Mouse (Mus musculus) sigmoid colon, adult 10 weeks (tissue): ENCODE results near the gene Gm28870. TPM values are rescaled to one million over a fixed set of nuclear protein-coding genes. Genes with fewer than 3 reads are reported as not detected.

Source experiments
- polyA plus RNA-seq: library from polyadenylated mRNA; stranded (reverse); fragments of 350-450 nt; fragmentation: Illumina TruSeq; extraction: RNeasy Lipid Tissue Mini Kit (QIAGEN cat#74804); gene quantifications from one replicate; pipeline ENCODE4 v1.2.3, GENCODE M21; 2014; ENCODE audit warnings: low read depth, low replicate concordance

The Gm28870 gene
- polyA plus RNA-seq = not detected

GRCm38 (mm10) chrY:50096976-50097375 lies at the start of gene Gm28870:
Gene Gm28870 (plus strand): TSS chrY:50097276.

